Mouse (Mus musculus): ENCODE measurements around the gene Tfb2m.
A peak's percentile ranks its signal among the peaks of the same experiment; 100 is the strongest.

Tfb2m gene

GRCm38 (mm10) chr1:179545768-179546550 lies at the start of gene Tfb2m, which contains the start of gene Cnst:
Gene Tfb2m, minus strand, starts transcription at chr1:179546267.
Gene Cnst, plus strand, starts transcription at chr1:179546370.
- DNase-seq (ENCODE audit: low spot score), result peak; percentile 97

- DNase-seq (ENCODE audit: low spot score), result no peak
Measured at GRCm38 (mm10) chr1:179592972-179593371, 46.9 kb upstream of the Tfb2m start.

GRCm38 (mm10) chr1:179592143-179592542 lies 46.1 kb upstream of the Tfb2m start:
- DNase-seq (ENCODE audit: low spot score), result no peak

- no peak for DNase-seq (ENCODE audit: low spot score)
Measured at GRCm38 (mm10) chr1:179591639-179592038, 45.6 kb upstream of the Tfb2m start.

- DNase-seq (ENCODE audit: low spot score), result no peak
Measured at GRCm38 (mm10) chr1:179588230-179588629, 42.2 kb upstream of the Tfb2m start.

GRCm38 (mm10) chr1:179586430-179587095 lies 40.5 kb upstream of the Tfb2m start:
- DNase-seq (ENCODE audit: low spot score), result no peak

GRCm38 (mm10) chr1:179585646-179586045 lies 39.6 kb upstream of the Tfb2m start:
- no peak for DNase-seq (ENCODE audit: low spot score)

- DNase-seq (ENCODE audit: low spot score), result no peak
Measured at GRCm38 (mm10) chr1:179584220-179584619, 38.2 kb upstream of the Tfb2m start.

- DNase-seq (ENCODE audit: low spot score), result no peak
Measured at GRCm38 (mm10) chr1:179583090-179583489, 37.0 kb upstream of the Tfb2m start.

GRCm38 (mm10) chr1:179582021-179582433 lies 36.0 kb upstream of the Tfb2m start:
- no peak for DNase-seq (ENCODE audit: low spot score)

- DNase-seq (ENCODE audit: low spot score), result no peak
Measured at GRCm38 (mm10) chr1:179581422-179581821, 35.4 kb upstream of the Tfb2m start.

- DNase-seq (ENCODE audit: low spot score), result no peak
Measured at GRCm38 (mm10) chr1:179580200-179580599, 34.1 kb upstream of the Tfb2m start.

GRCm38 (mm10) chr1:179578625-179579024 lies 32.6 kb upstream of the Tfb2m start:
- no peak for DNase-seq (ENCODE audit: low spot score)

GRCm38 (mm10) chr1:179573650-179574206 lies 27.7 kb upstream of the Tfb2m start:
- no peak for DNase-seq (ENCODE audit: low spot score)

GRCm38 (mm10) chr1:179571686-179572085 lies 25.6 kb upstream of the Tfb2m start:
- DNase-seq (ENCODE audit: low spot score), result no peak

- DNase-seq (ENCODE audit: low spot score), result no peak
Measured at GRCm38 (mm10) chr1:179570482-179570881, 24.4 kb upstream of the Tfb2m start.

GRCm38 (mm10) chr1:179568690-179569398 lies 22.8 kb upstream of the Tfb2m start:
- no peak for DNase-seq (ENCODE audit: low spot score)

GRCm38 (mm10) chr1:179567558-179567957 lies 21.5 kb upstream of the Tfb2m start:
- DNase-seq (ENCODE audit: low spot score), result peak; percentile 51

GRCm38 (mm10) chr1:179563926-179564325 lies 17.9 kb upstream of the Tfb2m start:
- DNase-seq (ENCODE audit: low spot score), result no peak

GRCm38 (mm10) chr1:179563211-179563610 lies 17.1 kb upstream of the Tfb2m start:
- no peak for DNase-seq (ENCODE audit: low spot score)

- no peak for DNase-seq (ENCODE audit: low spot score)
Measured at GRCm38 (mm10) chr1:179560845-179561430, 14.9 kb upstream of the Tfb2m start.

All from retina, embryonic 14.5 days (tissue).